Mouse (Mus musculus): ENCODE results near the gene Sytl1.

DNA sequence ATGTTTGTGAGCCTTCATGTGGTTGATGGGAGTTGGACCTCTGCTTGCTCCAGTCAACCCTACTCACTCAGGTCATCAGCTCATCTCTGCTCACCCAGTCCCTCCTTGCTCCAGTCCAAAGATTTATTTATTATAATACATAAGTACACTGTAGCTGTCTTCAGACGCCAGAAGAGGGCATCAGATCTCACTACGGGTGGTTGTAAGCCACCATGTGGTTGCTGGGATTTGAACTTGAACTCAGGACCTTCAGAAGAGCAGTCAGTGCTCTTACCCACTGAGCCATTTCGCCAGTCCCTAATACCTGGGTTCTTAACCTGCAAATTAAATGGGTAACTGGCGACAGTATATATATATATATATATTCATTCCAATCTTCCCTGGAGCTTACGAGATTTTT is 27.5 kb downstream of the Sytl1 start:
- TF ChIP-seq CTCF (IDR thresholded peaks at IDR 0.05; ENCODE audit: low read depth, low read length): no peak
- no peak for TF ChIP-seq GATA1 (IDR thresholded peaks at IDR 0.05; ENCODE audit: borderline replicate concordance, low read length)
- no peak for TF ChIP-seq POLR2AphosphoS5 (IDR thresholded peaks at IDR 0.05; ENCODE audit: insufficient replicate concordance, low read depth, low read length)
